Mouse (Mus musculus) T-helper 2 cell (primary cell): ENCODE data around the gene Gm28035.

Source experiments
- in situ Hi-C: fragments of 300-600 bp; cut with MboI, MseI; formaldehyde crosslinking; loops from one replicate; pipeline ENCODE4 v1.15.1; 2025; ENCODE audit warnings: high pct_unique_total_duplicates

Gene Gm28035

GRCm38 (mm10) chr2:30261064-30261736, 20.8 kb downstream of the Gm28035 start:
- in situ Hi-C loops = no loop called here

- in situ Hi-C loops = no loop called here
Measured at GRCm38 (mm10) chr2:30261921-30262839, 21.8 kb downstream of the Gm28035 start.

- in situ Hi-C loops = no loop called here
Measured at GRCm38 (mm10) chr2:30262840-30263441, 22.6 kb downstream of the Gm28035 start.

GRCm38 (mm10) chr2:30263811-30264210, 23.4 kb downstream of the Gm28035 start:
- in situ Hi-C loops = no loop called here

GRCm38 (mm10) chr2:30264671-30265519, 24.5 kb downstream of the Gm28035 start:
- in situ Hi-C loops = loop anchor here (5.0 kb wide), 1 partner anchor 88 kb away; the partner anchor contains the start of gene Spout1

- in situ Hi-C loops = loop anchor here (5.0 kb wide), 1 partner anchor 89 kb away; the partner anchor contains the start of gene Spout1
Measured at GRCm38 (mm10) chr2:30265767-30266253, 25.4 kb downstream of the Gm28035 start, which contains the start of gene Phyhd1. Gene Phyhd1 (plus strand): TSS chr2:30266203.

GRCm38 (mm10) chr2:30266392-30266941, 26.1 kb downstream of the Gm28035 start:
- in situ Hi-C loops = loop anchor here (5.0 kb wide), 1 partner anchor 89 kb away; the partner anchor contains the start of gene Spout1

- in situ Hi-C loops = loop anchor here (5.0 kb wide), 1 partner anchor 90 kb away; the partner anchor contains the start of gene Spout1
Measured at GRCm38 (mm10) chr2:30267466-30267865, 27.1 kb downstream of the Gm28035 start.

- in situ Hi-C loops = loop anchor here (5.0 kb wide), 1 partner anchor 91 kb away; the partner anchor contains the start of gene Spout1
Measured at GRCm38 (mm10) chr2:30268371-30268770, 28.0 kb downstream of the Gm28035 start.

- in situ Hi-C loops = loop anchor here (5.0 kb wide), 1 partner anchor 92 kb away; the partner anchor contains the start of gene Spout1
Measured at GRCm38 (mm10) chr2:30269241-30269990, 29.0 kb downstream of the Gm28035 start.

GRCm38 (mm10) chr2:30270134-30270533, 29.8 kb downstream of the Gm28035 start:
- in situ Hi-C loops = no loop called here

GRCm38 (mm10) chr2:30280743-30281142, 40.4 kb downstream of the Gm28035 start, which contains the start of gene Gm28038:
Gene Gm28038 (plus strand): TSS chr2:30281043.
- in situ Hi-C loops = no loop called here

GRCm38 (mm10) chr2:30281651-30282050, 41.3 kb downstream of the Gm28035 start:
- in situ Hi-C loops = no loop called here

- in situ Hi-C loops = no loop called here
Measured at GRCm38 (mm10) chr2:30283193-30283592, 42.8 kb downstream of the Gm28035 start.

- in situ Hi-C loops = loop anchor here (5.0 kb wide), 1 partner anchor 53 kb away; no protein-coding TSS in a partner anchor
Measured at GRCm38 (mm10) chr2:30285004-30285403, 44.6 kb downstream of the Gm28035 start.

GRCm38 (mm10) chr2:30285416-30286181, 45.2 kb downstream of the Gm28035 start:
- in situ Hi-C loops = loop anchor here (5.0 kb wide), 1 partner anchor 53 kb away; no protein-coding TSS in a partner anchor

GRCm38 (mm10) chr2:30286192-30287026, 46.0 kb downstream of the Gm28035 start, which contains the start of the genes Dolk and Nup188:
Gene Dolk (minus strand): TSS chr2:30286334.
Gene Nup188 (plus strand): TSS chr2:30286397.
- in situ Hi-C loops = loop anchor here (5.0 kb wide), 1 partner anchor 54 kb away; no protein-coding TSS in a partner anchor
